Mouse (Mus musculus) granulocyte monocyte progenitor cell, adult 5-6 weeks (primary cell): Measurements from ENCODE around the gene Nsl1. TPM values are rescaled to one million over a fixed set of nuclear protein-coding genes. Genes with fewer than 3 reads are reported as not detected.
A peak's percentile ranks its signal among the peaks of the same experiment; 100 is the strongest.

ENCODE experiments used
- ATAC-seq: replicated peaks from 2 replicates; pipeline ENCODE4 v1.8.0; 2016; ENCODE audit warnings: mild to moderate bottlenecking, moderate TSS enrichment, inconsistent platforms; ENCODE audit not compliant: poor library complexity, severe bottlenecking
- total RNA-seq, 2 experiments: library from RNA; stranded (forward) in 1 of 2; stranded (reverse) in 1 of 2; fragments of 200-712, 200-1000 nt in 1 of 2; fragments of >200 nt in 1 of 2; fragmentation: Nextera tagmentation in 1 of 2; gene quantifications; 2 replicates each; pipeline ENCODE4 v1.2.3; 2014 to 2017

Gene Nsl1
- total RNA-seq, 2 experiments from 2014 or later, result 11.1 to 14.1 TPM

GRCm38 (mm10) chr1:191046231-191046824 lies 16.5 kb upstream of the Nsl1 start:
- ATAC-seq, result no peak

- no peak for ATAC-seq
Measured at GRCm38 (mm10) chr1:191053555-191053954, 9.3 kb upstream of the Nsl1 start.

GRCm38 (mm10) chr1:191054870-191055532 lies 7.8 kb upstream of the Nsl1 start:
- peak; percentile 42; the same call in 1 of the 2 replicates for ATAC-seq

GRCm38 (mm10) chr1:191055533-191055873 lies 7.3 kb upstream of the Nsl1 start:
- no peak for ATAC-seq

- no peak for ATAC-seq
Measured at GRCm38 (mm10) chr1:191057461-191057860, 5.4 kb upstream of the Nsl1 start.

GRCm38 (mm10) chr1:191062241-191062780 lies 501 bp upstream of the Nsl1 start:
- ATAC-seq, result peak; percentile 20; the same call in 1 of the 2 replicates

GRCm38 (mm10) chr1:191063700-191064099 lies 888 bp downstream of the Nsl1 start:
- no peak for ATAC-seq

GRCm38 (mm10) chr1:191064535-191064934 lies 1.7 kb downstream of the Nsl1 start:
- no peak for ATAC-seq

- ATAC-seq, result peak; percentile 38
Measured at GRCm38 (mm10) chr1:191065188-191065587, 2.4 kb downstream of the Nsl1 start.

- ATAC-seq, result no peak
Measured at GRCm38 (mm10) chr1:191068377-191068776, 5.6 kb downstream of the Nsl1 start.

GRCm38 (mm10) chr1:191070259-191070658 lies 7.4 kb downstream of the Nsl1 start:
- ATAC-seq, result no peak

GRCm38 (mm10) chr1:191071613-191072012 lies 8.8 kb downstream of the Nsl1 start:
- no peak for ATAC-seq

GRCm38 (mm10) chr1:191072329-191072913 lies 9.6 kb downstream of the Nsl1 start:
- peak; percentile 50 for ATAC-seq

- peak; percentile 80 for ATAC-seq
Measured at GRCm38 (mm10) chr1:191073001-191073400, 10.2 kb downstream of the Nsl1 start.

GRCm38 (mm10) chr1:191073486-191073885 lies 10.7 kb downstream of the Nsl1 start:
- ATAC-seq, result no peak

- peak; percentile 71 for ATAC-seq
Measured at GRCm38 (mm10) chr1:191075199-191075883, 12.5 kb downstream of the Nsl1 start.

GRCm38 (mm10) chr1:191083230-191083629 lies 20.4 kb downstream of the Nsl1 start:
- ATAC-seq, result no peak

- ATAC-seq, result peak; percentile 35; the same call in 1 of the 2 replicates
Measured at GRCm38 (mm10) chr1:191084951-191085559, 22.2 kb downstream of the Nsl1 start.

- peak; percentile 89 for ATAC-seq
Measured at GRCm38 (mm10) chr1:191085597-191085996, 22.8 kb downstream of the Nsl1 start.

- peak; percentile 28 for ATAC-seq
Measured at GRCm38 (mm10) chr1:191086304-191086878, 23.6 kb downstream of the Nsl1 start.
